Mouse (Mus musculus): ENCODE results near the gene Rbfox1.

GRCm38 (mm10) chr16:6242468-6242867, 357.3 kb downstream of the Rbfox1 start:
- TF ChIP-seq CTCF (IDR thresholded peaks at IDR 0.05; ENCODE audit: low read depth, low read length) (no peak), EP300 (IDR thresholded peaks at IDR 0.05; ENCODE audit: insufficient read depth, low read depth, low read length) (no peak)
